In genomic region chr4:101308166-101308565, GRCm38 (mm10) we compare ENCODE assay signal across 30 mouse cellular contexts.
"Had no signal": no experiment of that assay in that cellular context is flagged by ENCODE, and none has a peak within 500 bp of the region (broad histone marks: within the 10 kb centered on the region; RNA-seq: fewer than 3 reads in every experiment).

No protein-coding gene starts in this region.

- H3K27ac ChIP-seq: embryonic facial prominence, embryonic 10.5 days; embryonic facial prominence, embryonic 12.5 days; embryonic facial prominence, embryonic 13.5 days; embryonic facial prominence, embryonic 15.5 days; forebrain, embryonic 10.5 days; forebrain, embryonic 12.5 days; forebrain, embryonic 13.5 days; forebrain, embryonic 15.5 days; gastrocnemius, adult 2 months; heart, adult 2 months had no signal

- H3K4me3 ChIP-seq: embryonic facial prominence, embryonic 10.5 days; embryonic facial prominence, embryonic 12.5 days; embryonic facial prominence, embryonic 13.5 days; embryonic facial prominence, embryonic 15.5 days; erythroblast, embryonic 14.5 days; forebrain, embryonic 10.5 days; forebrain, embryonic 12.5 days; forebrain, embryonic 13.5 days; forebrain, embryonic 15.5 days; gastrocnemius, adult 2 months; heart, adult 2 months had no signal

- H3K9me3 ChIP-seq: embryonic facial prominence, embryonic 10.5 days; embryonic facial prominence, embryonic 12.5 days; embryonic facial prominence, embryonic 13.5 days; embryonic facial prominence, embryonic 15.5 days; forebrain, embryonic 10.5 days; forebrain, embryonic 12.5 days; forebrain, embryonic 13.5 days; forebrain, embryonic 15.5 days had no signal

- H3K36me3 ChIP-seq: embryonic facial prominence, embryonic 10.5 days; embryonic facial prominence, embryonic 12.5 days; embryonic facial prominence, embryonic 13.5 days; embryonic facial prominence, embryonic 15.5 days; forebrain, embryonic 10.5 days; forebrain, embryonic 12.5 days; forebrain, embryonic 15.5 days had no signal

- ATAC-seq: forebrain, embryonic 13.5 days; forebrain, embryonic 14.5 days; forebrain, embryonic 15.5 days; forebrain, embryonic 16.5 days; forebrain, postnatal 0 days had no signal

- H3K4me1 ChIP-seq: embryonic facial prominence, embryonic 10.5 days; embryonic facial prominence, embryonic 12.5 days; embryonic facial prominence, embryonic 13.5 days; embryonic facial prominence, embryonic 15.5 days; forebrain, embryonic 10.5 days; forebrain, embryonic 12.5 days; forebrain, embryonic 13.5 days; forebrain, embryonic 15.5 days had no signal

- H3K9ac ChIP-seq: embryonic facial prominence, embryonic 12.5 days; embryonic facial prominence, embryonic 13.5 days; embryonic facial prominence, embryonic 15.5 days; forebrain, embryonic 12.5 days; forebrain, embryonic 13.5 days; forebrain, embryonic 15.5 days; forebrain, postnatal 0 days had no signal

- H3K27me3 ChIP-seq: embryonic facial prominence, embryonic 13.5 days; forebrain, embryonic 12.5 days; forebrain, embryonic 15.5 days had no signal

- H3K4me2 ChIP-seq: embryonic facial prominence, embryonic 12.5 days; embryonic facial prominence, embryonic 13.5 days; embryonic facial prominence, embryonic 15.5 days; forebrain, embryonic 12.5 days; forebrain, embryonic 13.5 days; forebrain, embryonic 15.5 days had no signal

- DNase-seq: cerebellum, adult 18-20 months; cerebellum, adult 2 months; cerebellum, adult 8-10 months; cerebellum, adult 9-10 months; cerebellum, adult 9-11 months; cerebellum, postnatal 10 days; cerebellum, postnatal 14 days; cerebellum, postnatal 25 days; cerebellum, postnatal 36 days; embryo, embryonic 11 days; forebrain, postnatal 0 days; gastrocnemius, adult 2 months; gastrocnemius, postnatal 10 days; gastrocnemius, postnatal 14 days; gastrocnemius, postnatal 25 days; gastrocnemius, postnatal 36 days; heart, adult 11 months; heart, adult 18-20 months; heart, adult 2 months had no signal
